Mouse (Mus musculus) kidney, embryonic 15.5 days (tissue): ENCODE measurements around the gene Kif13a. TPM values are rescaled to one million over a fixed set of nuclear protein-coding genes. Genes with fewer than 3 reads are reported as not detected.

Experiments
- ATAC-seq: fragments of 200-750 bp; cut with Nextera tagmentation; replicated peaks from 2 replicates; pipeline ENCODE4 v1.8.0; 2017; ENCODE audit warnings: moderate TSS enrichment; ENCODE audit not compliant: low FRiP score
- H3K27ac ChIP-seq: fragments of 300-500 bp; sonication (generic); 2 replicates; pipeline ENCODE4 v1.5.1; 2015; ENCODE audit warnings: mild to moderate bottlenecking, inconsistent platforms
- H3K27me3 ChIP-seq: fragments of 300-500 bp; sonication (generic); 2 replicates; pipeline ENCODE4 v1.6.1; 2015; ENCODE audit warnings: inconsistent platforms
- H3K36me3 ChIP-seq: fragments of 300-500 bp; sonication (generic); 2 replicates; pipeline ENCODE4 v1.6.1; 2015; ENCODE audit warnings: inconsistent platforms
- H3K4me1 ChIP-seq: fragments of 300-500 bp; sonication (generic); 2 replicates; pipeline ENCODE4 v1.6.1; 2015; ENCODE audit warnings: inconsistent platforms
- H3K4me2 ChIP-seq: fragments of 300-500 bp; sonication (generic); 2 replicates; pipeline ENCODE4 v1.6.1; 2015; ENCODE audit warnings: moderate library complexity, mild to moderate bottlenecking, inconsistent platforms
- H3K4me3 ChIP-seq: fragments of 300-500 bp; sonication (generic); replicated peaks from 2 replicates; pipeline ENCODE4 v1.5.1; 2015; ENCODE audit warnings: mild to moderate bottlenecking, inconsistent platforms
- H3K9ac ChIP-seq: fragments of 300-500 bp; sonication (generic); 2 replicates; pipeline ENCODE4 v1.6.1; 2015; ENCODE audit warnings: mild to moderate bottlenecking, inconsistent platforms
- H3K9me3 ChIP-seq: fragments of 300-500 bp; sonication (generic); replicated peaks from 2 replicates; pipeline ENCODE4 v1.6.1; 2016; ENCODE audit warnings: inconsistent platforms
- WGBS: fragments of 180-500 bp; shearing (Covaris S2); methylation state at CpG from one replicate; pipeline ENCODE4 v1.1.7; 2015; ENCODE audit warnings: mixed read lengths; 5-methylcytosine and 5-hydroxymethylcytosine counted together
- polyA plus RNA-seq: library from polyadenylated mRNA; unstranded; fragments of >200 nt; fragmentation: Nextera tagmentation; extraction: Ambion mirVana; gene quantifications from 2 replicates; pipeline ENCODE4 v1.2.1, GENCODE M21; 2015

Gene Kif13a
- 14.3 and 15.4 TPM in 2 replicates for polyA plus RNA-seq

DNA sequence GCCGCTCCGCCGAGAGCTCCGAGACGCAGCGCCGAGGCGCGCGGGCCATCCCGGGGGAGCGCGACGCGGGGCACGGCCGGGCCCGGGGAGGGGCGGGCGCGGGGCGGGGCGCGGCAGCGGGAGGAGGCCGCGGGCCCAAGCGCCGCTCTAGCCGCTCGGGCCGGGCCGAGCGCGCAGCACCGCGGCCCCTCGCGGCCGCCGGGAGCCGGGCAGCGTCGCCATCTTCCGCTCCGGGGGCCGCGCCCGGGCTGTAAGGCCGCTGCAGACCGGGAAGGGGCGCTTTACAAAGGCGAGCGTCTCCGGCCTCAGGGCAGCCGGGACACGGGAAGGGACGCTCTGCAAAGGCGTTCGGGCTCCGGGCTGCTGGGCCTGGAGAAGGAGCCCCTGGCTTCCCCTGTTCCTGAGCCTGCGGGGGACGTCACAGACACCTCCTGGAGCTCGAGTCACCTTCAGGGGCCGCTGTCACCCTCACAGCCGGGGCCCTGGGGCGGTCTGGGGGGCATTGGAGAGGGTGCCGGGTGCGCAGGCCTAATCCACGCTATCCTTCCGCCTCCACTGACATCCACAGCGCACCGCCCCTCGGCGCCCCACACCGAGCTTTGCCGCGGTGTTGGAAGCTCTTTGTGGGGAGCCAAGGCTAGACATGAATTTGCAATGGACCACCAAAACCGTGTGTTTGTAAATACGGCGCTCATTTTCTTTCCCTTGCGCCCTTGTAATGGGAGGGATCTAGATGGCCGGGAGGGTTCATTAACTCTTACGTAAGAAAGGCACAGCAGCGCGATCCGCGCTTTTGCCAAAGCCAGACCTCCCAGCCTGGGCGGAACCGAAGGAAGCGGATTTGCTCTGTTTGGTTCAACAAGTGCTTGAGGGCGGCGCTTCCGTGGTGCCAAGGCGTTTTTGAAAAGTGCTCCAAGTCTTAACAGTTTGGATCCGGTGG is at the start of gene Kif13a:
Kif13a (minus strand) TSS at position 149 of the 940 bp plus-strand sequence.
- Histone ChIP-seq H3K9ac (peak within 1 kb of the TSS; percentile 88), H3K27me3 (no peaks in the 10 kb centered on the region; the same call in 1 of the 2 replicates), H3K4me3 (peak within 1 kb of the TSS; percentile 86), H3K9me3 (no peaks in the 10 kb centered on the region), H3K4me2 (peak within 1 kb of the TSS; percentile 93), H3K36me3 (peaks cover 9% of the 10 kb centered on the region; the same call in 1 of the 2 replicates), H3K4me1 (peaks cover 42% of the 10 kb centered on the region), H3K27ac (peak within 1 kb of the TSS; percentile 99)
- peak; percentile 85 for ATAC-seq
- WGBS, result under 1% methylated on average over 95 of the region's 96 CpGs

DNA sequence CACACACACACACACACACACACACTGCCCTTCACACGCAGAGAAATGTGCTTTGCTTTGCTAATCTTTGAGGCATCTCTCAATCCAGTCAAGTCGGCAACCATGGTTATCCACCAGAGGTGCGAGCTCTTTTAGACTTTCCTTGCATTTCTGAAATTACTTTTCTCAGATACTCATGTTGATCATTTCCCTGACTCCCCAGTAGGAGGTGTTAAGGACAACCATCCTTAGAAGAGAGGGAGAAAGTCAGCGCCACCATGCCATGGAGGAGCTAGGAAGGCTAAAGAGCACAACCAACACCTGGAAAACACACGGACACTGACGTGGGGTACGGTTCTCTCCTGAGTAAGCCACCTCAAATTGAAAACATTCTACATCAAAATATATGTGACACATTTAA is 46.9 kb upstream of the Kif13a start:
- no peak overlapping the region for H3K9ac ChIP-seq
- H3K27me3 ChIP-seq, result no peaks in the 10 kb centered on the region
- WGBS, result 91% methylated on average over 7 of the region's 7 CpGs
- H3K9me3 ChIP-seq, result no peaks in the 10 kb centered on the region
- no peak overlapping the region for H3K27ac ChIP-seq
- ATAC-seq, result no peak
- no peak overlapping the region for H3K4me2 ChIP-seq
- 0 out of 2 replicates have a peak, but pooled peaks cover 9% of the 10 kb centered on the region for H3K4me1 ChIP-seq
- no peak overlapping the region for H3K4me3 ChIP-seq
- H3K36me3 ChIP-seq, result no peaks in the 10 kb centered on the region

DNA sequence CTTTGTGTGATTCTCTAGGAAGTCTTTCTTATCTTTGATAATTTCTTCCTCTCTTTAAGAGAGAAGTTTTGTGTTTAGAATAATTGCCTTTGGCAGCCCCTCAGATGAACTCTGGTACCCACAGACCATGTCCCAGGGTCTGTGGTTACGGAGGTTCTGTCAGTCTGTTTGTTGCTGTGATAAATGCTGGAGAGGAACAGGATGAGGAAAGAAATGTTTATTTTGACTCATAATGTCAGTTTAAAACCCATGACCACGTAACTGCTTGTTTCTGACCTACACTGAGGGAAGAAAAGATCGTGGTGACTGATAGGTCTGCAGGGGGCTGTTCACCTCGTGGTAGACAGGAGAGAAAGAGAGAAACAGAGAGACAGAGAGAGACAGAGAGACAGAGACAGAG is 46.3 kb upstream of the Kif13a start:
- no peaks in the 10 kb centered on the region for H3K27me3 ChIP-seq
- H3K9ac ChIP-seq, result no peak overlapping the region
- H3K36me3 ChIP-seq, result no peaks in the 10 kb centered on the region
- H3K27ac ChIP-seq, result no peak overlapping the region
- ATAC-seq, result no peak
- no peaks in the 10 kb centered on the region for H3K9me3 ChIP-seq
- no peak overlapping the region for H3K4me3 ChIP-seq
- H3K4me1 ChIP-seq, result 0 out of 2 replicates have a peak, but pooled peaks cover 9% of the 10 kb centered on the region
- H3K4me2 ChIP-seq, result no peak overlapping the region
- WGBS, result 43% methylated on average over 4 of the region's 4 CpGs

DNA sequence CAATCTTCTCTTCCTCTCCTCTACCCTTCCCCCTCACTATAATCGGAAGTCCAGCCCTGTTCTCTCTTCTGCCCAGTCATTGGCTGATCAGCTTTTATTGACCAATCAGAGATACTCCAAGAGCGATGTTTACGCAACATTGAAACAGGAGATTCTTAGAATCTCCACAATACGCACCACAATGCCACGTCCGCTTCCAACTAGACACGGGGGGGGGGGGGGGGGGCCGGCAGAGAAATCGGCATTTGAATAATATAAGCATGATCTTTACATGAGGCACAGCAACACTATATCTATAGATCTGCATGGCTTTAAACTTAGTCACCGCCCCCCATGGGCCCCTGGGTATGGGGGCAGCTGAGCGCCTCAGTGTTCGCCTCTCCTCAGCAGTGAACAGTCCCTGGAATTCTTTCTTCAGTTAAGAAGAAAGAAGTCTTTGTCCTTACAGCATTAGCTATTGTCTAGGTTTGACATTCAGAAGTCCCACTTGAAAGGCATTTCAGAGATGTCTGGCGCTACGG is 45.4 kb upstream of the Kif13a start:
- no peak overlapping the region for H3K4me3 ChIP-seq
- 70% methylated on average over 14 of the region's 14 CpGs for WGBS
- H3K9ac ChIP-seq, result no peak overlapping the region
- H3K36me3 ChIP-seq, result no peaks in the 10 kb centered on the region
- 0 out of 2 replicates have a peak overlapping the region, but pooled peaks have one; percentile 7 for H3K4me2 ChIP-seq
- ATAC-seq, result no peak
- no peak overlapping the region for H3K27ac ChIP-seq
- H3K9me3 ChIP-seq, result no peaks in the 10 kb centered on the region
- H3K27me3 ChIP-seq, result no peaks in the 10 kb centered on the region
- H3K4me1 ChIP-seq, result 0 out of 2 replicates have a peak, but pooled peaks cover 8% of the 10 kb centered on the region

DNA sequence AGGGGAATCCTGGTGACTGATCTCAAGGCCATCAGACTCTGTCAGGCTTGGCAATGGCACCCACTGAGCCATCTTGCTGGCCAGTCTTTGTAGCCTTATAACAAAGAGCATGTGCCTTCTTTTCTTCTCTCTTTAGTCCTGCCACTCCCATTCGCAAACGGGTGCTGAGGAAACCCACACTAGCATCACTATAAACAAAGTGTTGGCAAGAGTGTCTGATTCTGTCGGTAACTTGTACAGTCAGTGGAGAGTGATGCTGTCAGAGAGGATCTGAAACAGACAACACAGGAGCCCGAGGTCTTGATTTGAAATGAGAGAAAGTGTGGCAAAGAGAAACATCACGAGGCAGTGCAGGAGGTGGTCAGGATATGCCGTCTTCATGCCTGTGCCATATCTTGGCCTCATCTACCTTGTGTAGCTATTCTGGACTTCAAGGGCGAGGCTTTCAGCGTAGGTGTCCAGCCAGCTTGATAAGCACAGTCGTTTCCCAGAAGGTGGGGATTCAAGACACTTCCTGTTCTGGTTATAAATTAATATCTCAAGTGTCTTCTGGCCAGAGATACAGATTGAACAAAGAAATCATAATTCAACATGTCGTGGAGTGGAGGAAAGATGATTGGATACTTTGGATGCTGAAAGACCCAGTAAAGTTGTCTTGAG is 40.7 kb upstream of the Kif13a start:
- Histone ChIP-seq H3K36me3 (no peaks in the 10 kb centered on the region), H3K27me3 (no peaks in the 10 kb centered on the region), H3K4me3 (no peak overlapping the region), H3K27ac (no peak overlapping the region), H3K9me3 (no peaks in the 10 kb centered on the region), H3K4me1 (peaks cover 15% of the 10 kb centered on the region), H3K4me2 (no peak overlapping the region), H3K9ac (no peak overlapping the region)
- 73% methylated on average over 10 of the region's 10 CpGs for WGBS
- no peak for ATAC-seq

DNA sequence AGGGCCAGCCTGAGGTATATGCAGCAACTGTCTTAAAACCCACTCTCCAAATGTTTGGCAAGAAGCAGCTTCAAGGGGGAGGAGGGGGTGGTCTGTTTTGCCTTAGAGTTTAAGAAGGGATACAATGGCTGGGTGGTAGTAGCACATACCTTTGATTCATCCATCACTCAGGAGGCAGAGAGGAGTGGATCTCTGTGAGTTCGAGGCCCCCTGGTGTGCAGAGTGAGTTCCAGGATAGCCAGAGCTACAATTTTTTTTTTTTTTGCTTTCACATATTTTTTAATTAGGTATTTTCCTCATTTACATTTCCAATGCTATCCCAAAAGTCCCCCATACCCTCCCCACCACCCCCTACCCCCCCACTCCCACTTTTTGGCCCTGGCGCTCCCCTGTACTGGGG is 39.0 kb upstream of the Kif13a start:
- no peaks in the 10 kb centered on the region for H3K27me3 ChIP-seq
- WGBS, result 86% methylated on average over 2 of the region's 2 CpGs

DNA sequence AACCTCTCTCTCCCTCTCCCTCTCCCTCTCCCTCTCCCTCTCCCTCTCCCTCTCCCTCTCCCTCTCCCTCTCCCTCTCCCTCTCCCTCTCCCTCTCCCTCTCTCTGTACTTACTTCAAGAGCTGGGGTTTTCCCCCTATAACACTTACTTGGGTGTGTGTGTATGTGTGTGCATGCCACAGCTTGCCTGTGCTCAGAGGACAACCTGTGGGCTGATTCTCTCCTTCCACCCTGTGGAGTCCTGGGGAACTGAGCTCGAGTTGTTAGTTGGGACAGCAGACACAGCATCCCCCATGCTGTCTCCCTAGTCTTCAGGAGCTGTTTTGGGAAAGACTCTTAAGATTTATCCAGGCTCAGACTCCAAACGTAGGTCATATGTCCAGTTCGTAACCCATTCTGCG is 37.6 kb upstream of the Kif13a start:
- Histone ChIP-seq H3K27ac (no peak overlapping the region), H3K4me3 (no peak overlapping the region), H3K9ac (no peak overlapping the region), H3K4me1 (peaks cover 17% of the 10 kb centered on the region), H3K9me3 (no peaks in the 10 kb centered on the region), H3K36me3 (no peaks in the 10 kb centered on the region), H3K4me2 (no peak overlapping the region), H3K27me3 (no peaks in the 10 kb centered on the region)
- ATAC-seq, result no peak
- WGBS, result 65% methylated on average over 4 of the region's 4 CpGs

More for the DNA sequence above, 39.0 kb upstream of the Kif13a start:
- Histone ChIP-seq H3K4me3 (no peak overlapping the region), H3K4me1 (peaks cover 17% of the 10 kb centered on the region), H3K27ac (no peak overlapping the region), H3K4me2 (no peak overlapping the region), H3K9ac (no peak overlapping the region), H3K9me3 (no peaks in the 10 kb centered on the region), H3K36me3 (no peaks in the 10 kb centered on the region)
- no peak for ATAC-seq

DNA sequence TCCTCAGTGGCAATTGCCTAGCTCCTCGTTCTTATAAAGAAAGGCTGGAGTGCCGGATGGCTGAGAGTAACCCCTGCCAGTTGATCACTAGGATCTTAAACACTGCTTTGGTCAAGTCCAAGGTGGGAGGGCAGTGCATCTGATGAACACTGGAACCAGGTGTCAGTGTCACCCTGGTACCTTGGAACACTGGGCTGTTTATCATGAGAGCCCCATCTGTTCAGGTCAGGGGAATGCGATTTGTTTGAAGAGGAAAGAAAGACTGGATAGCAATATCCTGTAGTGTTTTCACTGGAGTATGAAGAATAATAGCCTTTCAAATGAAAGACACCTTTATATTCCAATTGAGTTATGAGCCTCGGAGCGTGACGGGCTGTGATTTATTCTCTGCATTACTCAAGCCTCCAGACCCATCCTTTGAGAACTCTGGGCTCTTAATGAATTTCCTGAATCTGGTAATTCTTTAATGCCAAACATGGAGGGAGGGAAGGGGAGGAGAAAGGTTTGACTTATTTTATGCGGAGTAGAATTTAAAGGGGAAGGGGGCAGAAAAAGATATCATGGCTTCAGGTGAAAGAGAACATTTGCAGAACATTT is 31.3 kb upstream of the Kif13a start:
- no peaks in the 10 kb centered on the region for H3K27me3 ChIP-seq
- H3K4me3 ChIP-seq, result no peak overlapping the region
- no peak overlapping the region for H3K4me2 ChIP-seq
- H3K4me1 ChIP-seq, result peaks cover 21% of the 10 kb centered on the region
- 0 out of 2 replicates have a peak, but pooled peaks have one; percentile 40 for ATAC-seq
- no peaks in the 10 kb centered on the region for H3K36me3 ChIP-seq
- H3K27ac ChIP-seq, result peak overlapping the region; percentile 45; the same call in 1 of the 2 replicates
- H3K9me3 ChIP-seq, result no peaks in the 10 kb centered on the region
- no peak overlapping the region for H3K9ac ChIP-seq
- 18% methylated on average over 7 of the region's 7 CpGs for WGBS

DNA sequence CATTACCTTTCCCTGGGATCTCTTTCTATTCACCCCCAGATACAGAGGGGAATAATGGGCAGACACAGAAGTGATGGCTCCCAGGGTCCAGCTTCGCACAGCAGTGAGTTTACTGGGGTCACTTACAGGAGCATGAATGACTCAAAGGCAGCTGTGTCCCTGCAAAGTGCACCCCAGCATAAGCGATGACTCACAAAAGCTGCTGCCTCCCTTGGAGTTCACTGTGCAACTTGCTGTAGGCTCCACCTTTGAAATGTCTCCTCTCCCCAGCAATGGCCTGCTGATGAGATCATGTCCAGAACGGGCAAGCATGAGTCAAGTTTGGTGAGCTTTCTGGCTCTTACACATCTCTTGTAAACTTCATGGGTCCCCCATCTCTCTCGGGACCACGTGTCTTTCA is 29.5 kb upstream of the Kif13a start:
- H3K9ac ChIP-seq, result no peak overlapping the region
- no peak overlapping the region for H3K27ac ChIP-seq
- H3K36me3 ChIP-seq, result no peaks in the 10 kb centered on the region
- no peak overlapping the region for H3K4me3 ChIP-seq
- H3K27me3 ChIP-seq, result 0 out of 2 replicates have a peak, but pooled peaks cover 5% of the 10 kb centered on the region
- no peaks in the 10 kb centered on the region for H3K9me3 ChIP-seq
- peaks cover 13% of the 10 kb centered on the region for H3K4me1 ChIP-seq
- ATAC-seq, result no peak
- no peak overlapping the region for H3K4me2 ChIP-seq
- 88% methylated on average over 5 of the region's 5 CpGs for WGBS

DNA sequence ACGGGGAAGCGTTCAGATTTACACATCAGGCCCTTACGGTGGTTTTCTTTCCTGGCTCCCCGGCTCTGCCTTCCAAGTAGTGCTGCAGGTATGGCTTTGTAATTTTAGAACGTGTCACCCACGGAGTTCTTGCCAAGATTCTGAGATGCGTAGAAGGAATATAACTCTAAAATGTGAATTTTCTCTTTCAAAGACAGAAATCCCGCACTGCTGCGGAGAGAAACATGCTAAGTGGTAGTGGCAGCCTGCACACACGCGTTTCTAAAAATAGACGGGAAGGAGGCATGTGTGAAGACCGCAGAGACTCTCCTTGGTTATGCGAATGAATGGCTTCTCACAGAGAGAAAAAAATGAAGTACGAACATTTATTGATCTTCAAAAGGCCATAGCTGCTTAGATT is 21.5 kb upstream of the Kif13a start:
- no peaks in the 10 kb centered on the region for H3K4me1 ChIP-seq
- H3K9me3 ChIP-seq, result no peaks in the 10 kb centered on the region
- no peak overlapping the region for H3K4me3 ChIP-seq
- no peak for ATAC-seq
- no peak overlapping the region for H3K4me2 ChIP-seq
- H3K27ac ChIP-seq, result no peak overlapping the region
- no peaks in the 10 kb centered on the region for H3K36me3 ChIP-seq
- no peak overlapping the region for H3K9ac ChIP-seq
- 0 out of 2 replicates have a peak, but pooled peaks cover 5% of the 10 kb centered on the region for H3K27me3 ChIP-seq
- WGBS, result 84% methylated on average over 15 of the region's 15 CpGs

DNA sequence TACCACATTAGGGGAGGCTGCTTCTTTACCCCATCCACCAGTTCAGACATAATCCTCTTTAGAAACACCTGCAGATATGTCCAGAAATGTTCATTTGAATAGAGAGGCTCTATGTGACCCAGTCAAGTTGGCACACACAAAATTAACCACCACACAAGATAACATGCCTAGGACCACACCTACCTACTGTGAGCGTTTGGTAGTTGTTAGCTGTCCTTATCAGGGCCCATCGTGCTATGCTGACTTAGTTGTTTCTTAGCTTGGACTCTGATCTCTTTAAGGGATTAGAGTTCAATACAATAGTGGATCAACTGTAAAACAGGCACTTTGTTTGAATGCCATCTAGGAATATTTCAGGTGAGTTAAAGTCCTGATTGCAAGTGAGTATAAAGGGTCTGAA is 20.1 kb upstream of the Kif13a start:
- 91% methylated on average over 2 of the region's 2 CpGs for WGBS
- ATAC-seq, result no peak

More for the DNA sequence above, 20.1 kb upstream of the Kif13a start:
- H3K27me3 ChIP-seq, result no peaks in the 10 kb centered on the region
- H3K9ac ChIP-seq, result no peak overlapping the region
- no peak overlapping the region for H3K27ac ChIP-seq
- no peak overlapping the region for H3K4me2 ChIP-seq
- H3K36me3 ChIP-seq, result no peaks in the 10 kb centered on the region
- H3K9me3 ChIP-seq, result no peaks in the 10 kb centered on the region
- H3K4me1 ChIP-seq, result 0 out of 2 replicates have a peak, but pooled peaks cover under 1% of the 10 kb centered on the region
- H3K4me3 ChIP-seq, result no peak overlapping the region
